Mouse (Mus musculus) liver, embryonic 11.5 days (tissue): ENCODE measurements at regions not wholly inside any gene's neighbourhood (a gene's known extent, or its start where the extent isn't known, plus 50 kb on each side); places are given as distances from the start of the nearest gene placed in this dataset.
A peak's percentile ranks its signal among the peaks of the same experiment; 100 is the strongest.

Experiments used
- ATAC-seq: fragments of 200-750 bp; cut with Nextera tagmentation; replicated peaks from 2 replicates; pipeline ENCODE4 v1.8.0; 2017; ENCODE audit warnings: moderate number of reproducible peaks, mild to moderate bottlenecking, moderate TSS enrichment, moderate library complexity; ENCODE audit not compliant: low FRiP score
- DNase-seq: peaks from one replicate; pipeline ENCODE4 v3.0.0-alpha.2; 2017; ENCODE audit warnings: low spot score
- H3K27ac ChIP-seq: fragments of 300-500 bp; sonication (generic); 2 replicates; pipeline ENCODE4 v1.5.1; 2014; ENCODE audit warnings: mild to moderate bottlenecking, low read depth, low read length, control low read depth
- H3K27me3 ChIP-seq: fragments of 300-500 bp; sonication (generic); replicated peaks from 2 replicates; pipeline ENCODE4 v1.6.1; 2014; ENCODE audit warnings: low read length, mixed read lengths; ENCODE audit not compliant: control insufficient read depth, insufficient read depth
- H3K36me3 ChIP-seq: fragments of 300-500 bp; sonication (generic); 2 replicates; pipeline ENCODE4 v1.6.1; 2014; ENCODE audit warnings: mild to moderate bottlenecking, low read length, moderate library complexity, mixed read lengths; ENCODE audit not compliant: control insufficient read depth, insufficient read depth
- H3K4me1 ChIP-seq: fragments of 300-500 bp; sonication (generic); replicated peaks from 2 replicates; pipeline ENCODE4 v1.6.1; 2014; ENCODE audit warnings: low read length, mixed read lengths; ENCODE audit not compliant: control insufficient read depth, insufficient read depth
- H3K4me2 ChIP-seq: fragments of 300-500 bp; sonication (generic); 2 replicates; pipeline ENCODE4 v1.6.1; 2014; ENCODE audit warnings: mild to moderate bottlenecking, control low read depth, moderate library complexity
- H3K4me3 ChIP-seq: fragments of 300-500 bp; sonication (generic); 2 replicates; pipeline ENCODE4 v1.5.1; 2014; ENCODE audit warnings: low read depth, low read length, control low read depth
- H3K9ac ChIP-seq: fragments of 300-500 bp; sonication (generic); 2 replicates; pipeline ENCODE4 v1.6.1; 2014; ENCODE audit warnings: low read depth, low read length, control low read depth
- H3K9me3 ChIP-seq: fragments of 300-500 bp; sonication (generic); 2 replicates; pipeline ENCODE4 v1.6.1; 2016; ENCODE audit warnings: low read length, inconsistent platforms, mixed read lengths; ENCODE audit not compliant: control insufficient read depth
- WGBS: fragments of 180-500 bp; shearing (Covaris S2); extraction: QIAGEN DNeasy Blood & Tissue Kit; methylation state at CpG from one replicate; pipeline ENCODE4 v1.1.7; 2014; 5-methylcytosine and 5-hydroxymethylcytosine counted together

- ATAC-seq (no peak), DNase-seq (no peak)
- H3K27ac ChIP-seq: no peak overlapping the region
- no peak overlapping the region for H3K4me3 ChIP-seq
- no peak overlapping the region for H3K9ac ChIP-seq
- no peaks in the 10 kb centered on the region for H3K4me1 ChIP-seq
- no peaks in the 10 kb centered on the region; the same call in 1 of the 2 replicates for H3K27me3 ChIP-seq
- H3K9me3 ChIP-seq: no peaks in the 10 kb centered on the region
- no peaks in the 10 kb centered on the region for H3K36me3 ChIP-seq
- WGBS: 76% methylated on average over 6 of the region's 6 CpGs
- no peak overlapping the region for H3K4me2 ChIP-seq
Measured at GRCm38 (mm10) chr4:89372631-89373030, 61.8 kb upstream of the Cdkn2b start.

- Histone ChIP-seq H3K4me2 (no peak overlapping the region), H3K9me3 (no peaks in the 10 kb centered on the region), H3K4me1 (no peaks in the 10 kb centered on the region), H3K36me3 (no peaks in the 10 kb centered on the region), H3K27me3 (no peaks in the 10 kb centered on the region; the same call in 1 of the 2 replicates), H3K4me3 (no peak overlapping the region), H3K9ac (no peak overlapping the region), H3K27ac (no peak overlapping the region)
- ATAC-seq (no peak), DNase-seq (no peak)
- WGBS: 60% methylated on average over 12 of the region's 12 CpGs
Measured at GRCm38 (mm10) chr4:89368850-89369524, 58.1 kb upstream of the Cdkn2b start.

GRCm38 (mm10) chr4:89366581-89367141 lies 55.8 kb upstream of the Cdkn2b start:
- Histone ChIP-seq H3K4me1 (no peaks in the 10 kb centered on the region), H3K27ac (no peak overlapping the region), H3K27me3 (no peaks in the 10 kb centered on the region; the same call in 1 of the 2 replicates), H3K36me3 (no peaks in the 10 kb centered on the region), H3K9me3 (no peaks in the 10 kb centered on the region), H3K4me2 (no peak overlapping the region), H3K9ac (no peak overlapping the region), H3K4me3 (no peak overlapping the region)
- ATAC-seq: peak; percentile 65; the same call in 1 of the 2 replicates
- DNase-seq: no peak
- 41% methylated on average over 10 of the region's 10 CpGs for WGBS

- Histone ChIP-seq H3K27me3 (no peaks in the 10 kb centered on the region; the same call in 1 of the 2 replicates), H3K9me3 (no peaks in the 10 kb centered on the region)
- no peak for DNase-seq
Measured at GRCm38 (mm10) chr4:89365875-89366274, 55.0 kb upstream of the Cdkn2b start.

GRCm38 (mm10) chr4:89363150-89363683 lies 52.4 kb upstream of the Cdkn2b start:
- ATAC-seq (no peak), DNase-seq (no peak)
- H3K9me3 ChIP-seq: no peaks in the 10 kb centered on the region
- no peak overlapping the region for H3K4me3 ChIP-seq
- H3K4me1 ChIP-seq: no peaks in the 10 kb centered on the region
- no peaks in the 10 kb centered on the region for H3K36me3 ChIP-seq
- no peak overlapping the region for H3K9ac ChIP-seq
- H3K4me2 ChIP-seq: no peak overlapping the region
- no peaks in the 10 kb centered on the region for H3K27me3 ChIP-seq
- WGBS: 60% methylated on average over 2 of the region's 2 CpGs
- H3K27ac ChIP-seq: no peak overlapping the region

More at GRCm38 (mm10) chr4:89365875-89366274, 55.0 kb upstream of the Cdkn2b start:
- Histone ChIP-seq H3K4me1 (no peaks in the 10 kb centered on the region), H3K4me3 (no peak overlapping the region), H3K4me2 (no peak overlapping the region), H3K36me3 (no peaks in the 10 kb centered on the region), H3K27ac (no peak overlapping the region), H3K9ac (no peak overlapping the region)
- no peak for ATAC-seq
- 44% methylated on average over 5 of the region's 5 CpGs for WGBS

- ATAC-seq: no peak
- DNase-seq: no peak
- 44% methylated on average over 3 of the region's 3 CpGs for WGBS
- Histone ChIP-seq H3K4me1 (no peaks in the 10 kb centered on the region), H3K9me3 (no peaks in the 10 kb centered on the region), H3K36me3 (no peaks in the 10 kb centered on the region), H3K4me2 (no peak overlapping the region), H3K9ac (no peak overlapping the region), H3K4me3 (no peak overlapping the region), H3K27me3 (no peaks in the 10 kb centered on the region), H3K27ac (no peak overlapping the region)
Measured at GRCm38 (mm10) chr4:89362650-89363049, 51.8 kb upstream of the Cdkn2b start.

GRCm38 (mm10) chr4:89361316-89361715 lies 50.5 kb upstream of the Cdkn2b start:
- H3K4me3 ChIP-seq: no peak overlapping the region
- no peak overlapping the region for H3K9ac ChIP-seq
- no peak overlapping the region for H3K27ac ChIP-seq
- 83% methylated on average over 7 of the region's 7 CpGs for WGBS
- H3K36me3 ChIP-seq: no peaks in the 10 kb centered on the region
- no peaks in the 10 kb centered on the region for H3K9me3 ChIP-seq
- no peak for ATAC-seq
- H3K4me2 ChIP-seq: no peak overlapping the region
- no peaks in the 10 kb centered on the region for H3K4me1 ChIP-seq
- no peak for DNase-seq
- no peaks in the 10 kb centered on the region for H3K27me3 ChIP-seq
